Mouse (Mus musculus) small intestine, adult 2 months (tissue): ENCODE measurements around the gene Ccdc153.

Experiments
- CTCF ChIP-seq: fragments of 200-500 bp; IDR thresholded peaks from 2 replicates; pipeline ENCODE4 v1.5.1; 2012; ENCODE audit warnings: low read depth, mild to moderate bottlenecking, control low read depth, inconsistent platforms, low read length, moderate library complexity, mixed read lengths; ENCODE audit not compliant: insufficient replicate concordance, insufficient read length; ENCODE audit errors: extremely low read depth
- POLR2A ChIP-seq: fragments of 200-500 bp; IDR thresholded peaks from 2 replicates; pipeline ENCODE4 v1.6.1; 2012; ENCODE audit warnings: low read depth, mild to moderate bottlenecking, control low read depth, inconsistent platforms, low read length, moderate library complexity

DNA sequence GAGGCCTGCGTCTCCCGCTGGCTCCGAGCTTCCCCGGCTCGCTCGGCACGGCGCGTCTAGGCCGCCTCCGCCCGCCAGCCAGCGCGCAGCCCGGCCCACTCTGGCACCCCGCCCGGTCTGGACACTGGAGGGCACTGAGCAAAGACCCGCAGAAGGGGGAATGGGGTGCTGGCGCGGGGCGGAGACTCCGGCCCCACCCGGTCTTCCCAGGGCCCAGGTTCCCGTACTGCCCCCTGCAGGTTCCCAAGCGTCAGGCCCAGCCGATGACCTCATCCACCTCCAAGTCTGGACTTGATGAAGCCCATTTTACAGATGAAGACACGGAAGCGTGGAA lies 27.5 kb downstream of the Ccdc153 start:
- TF ChIP-seq POLR2A (no peak; the same call in 1 of the 2 replicates), CTCF (peak; percentile 85)
